Mouse (Mus musculus) limb, embryonic 11.5 days (tissue): ENCODE results near the gene Tmem33. TPM values are rescaled to one million over a fixed set of nuclear protein-coding genes. Genes with fewer than 3 reads are reported as not detected.
A peak's percentile ranks its signal among the peaks of the same experiment; 100 is the strongest.

Experiments used
- ATAC-seq: fragments of 200-750 bp; cut with Nextera tagmentation; 2 replicates; pipeline ENCODE4 v1.8.0; 2017; ENCODE audit warnings: low read depth; ENCODE audit not compliant: insufficient number of reproducible peaks, low FRiP score, low TSS enrichment
- DNase-seq: peaks from one replicate; pipeline ENCODE4 v3.0.0-alpha.2; 2015; ENCODE audit warnings: low spot score
- H3K27ac ChIP-seq: fragments of 300-500 bp; sonication (generic); replicated peaks from 2 replicates; pipeline ENCODE4 v1.5.1; 2014; ENCODE audit warnings: low read depth, mild to moderate bottlenecking, low read length
- H3K27me3 ChIP-seq: fragments of 300-500 bp; sonication (generic); 2 replicates; pipeline ENCODE4 v1.6.1; 2014; ENCODE audit warnings: mild to moderate bottlenecking, low read length, mixed read lengths; ENCODE audit not compliant: control insufficient read depth, insufficient read depth
- H3K36me3 ChIP-seq: fragments of 300-500 bp; sonication (generic); 2 replicates; pipeline ENCODE4 v1.6.1; 2014; ENCODE audit warnings: mild to moderate bottlenecking, low read length, moderate library complexity, mixed read lengths; ENCODE audit not compliant: control insufficient read depth, insufficient read depth
- H3K4me1 ChIP-seq: fragments of 300-500 bp; sonication (generic); 2 replicates; pipeline ENCODE4 v1.6.1; 2014; ENCODE audit warnings: low read length, mixed read lengths; ENCODE audit not compliant: control insufficient read depth, insufficient read depth
- H3K4me2 ChIP-seq: fragments of 300-500 bp; sonication (generic); 2 replicates; pipeline ENCODE4 v1.6.1; 2014; ENCODE audit warnings: low read depth, mild to moderate bottlenecking, moderate library complexity; ENCODE audit not compliant: severe bottlenecking
- H3K4me3 ChIP-seq: fragments of 300-500 bp; sonication (generic); 2 replicates; pipeline ENCODE4 v1.5.1; 2014; ENCODE audit warnings: low read depth, low read length
- H3K9ac ChIP-seq: fragments of 300-500 bp; sonication (generic); 2 replicates; pipeline ENCODE4 v1.6.1; 2014; ENCODE audit warnings: mild to moderate bottlenecking, low read length
- H3K9me3 ChIP-seq: fragments of 300-500 bp; sonication (generic); 2 replicates; pipeline ENCODE4 v1.6.1; 2016; ENCODE audit warnings: low read length; ENCODE audit not compliant: control insufficient read depth
- WGBS: fragments of 180-500 bp; shearing (Covaris S2); extraction: QIAGEN DNeasy Blood & Tissue Kit; methylation state at CpG from one replicate; pipeline ENCODE4 v1.1.7; 2014; 5-methylcytosine and 5-hydroxymethylcytosine counted together
- polyA plus RNA-seq: library from polyadenylated mRNA; unstranded; fragments of >200 nt; fragmentation: Nextera tagmentation; extraction: Ambion mirVana; gene quantifications from 2 replicates; pipeline ENCODE4 v1.2.1, GENCODE M21; 2014

Gene Tmem33
- polyA plus RNA-seq: 90.2 and 92.1 TPM in 2 replicates

GRCm38 (mm10) chr5:67260531-67261371 is at the start of gene Tmem33:
TSS of gene Tmem33 (plus strand) at chr5:67260565.
- peak within 1 kb of the TSS; percentile 88 for H3K27ac ChIP-seq
- peak; percentile 92 for DNase-seq
- H3K36me3 ChIP-seq: peaks cover 15% of the 10 kb centered on the region; the same call in 1 of the 2 replicates
- H3K4me1 ChIP-seq: 0 out of 2 replicates have a peak, but pooled peaks cover 4% of the 10 kb centered on the region
- peak within 1 kb of the TSS; percentile 77 for H3K4me2 ChIP-seq
- no peaks in the 10 kb centered on the region for H3K9me3 ChIP-seq
- H3K9ac ChIP-seq: peak within 1 kb of the TSS; percentile 88
- WGBS: under 1% methylated on average over 67 of the region's 67 CpGs
- H3K4me3 ChIP-seq: peak within 1 kb of the TSS; percentile 89
- peak; percentile 79 for ATAC-seq
- no peaks in the 10 kb centered on the region for H3K27me3 ChIP-seq

- WGBS: 15% methylated on average over 5 of the region's 5 CpGs
- Histone ChIP-seq H3K4me1 (peaks cover 5% of the 10 kb centered on the region; the same call in 1 of the 2 replicates), H3K27ac (no peak overlapping the region), H3K36me3 (no peaks in the 10 kb centered on the region), H3K9ac (no peak overlapping the region), H3K4me2 (no peak overlapping the region), H3K4me3 (no peak overlapping the region), H3K27me3 (peaks cover 52% of the 10 kb centered on the region), H3K9me3 (no peaks in the 10 kb centered on the region)
- DNase-seq: no peak
- no peak for ATAC-seq
Measured at GRCm38 (mm10) chr5:67213168-67213567, 47.2 kb upstream of the Tmem33 start.

- peaks cover 5% of the 10 kb centered on the region; the same call in 1 of the 2 replicates for H3K4me1 ChIP-seq
- H3K9me3 ChIP-seq: no peaks in the 10 kb centered on the region
- WGBS: under 1% methylated on average over 28 of the region's 28 CpGs
- DNase-seq (no peak), ATAC-seq (no peak)
- no peak overlapping the region for H3K4me2 ChIP-seq
- H3K9ac ChIP-seq: no peak overlapping the region
- no peak overlapping the region for H3K27ac ChIP-seq
- H3K27me3 ChIP-seq: peaks cover 72% of the 10 kb centered on the region
- no peaks in the 10 kb centered on the region for H3K36me3 ChIP-seq
- H3K4me3 ChIP-seq: no peak overlapping the region
Measured at GRCm38 (mm10) chr5:67215121-67216030, 45.0 kb upstream of the Tmem33 start.

GRCm38 (mm10) chr5:67216031-67216778 is 44.2 kb upstream of the Tmem33 start:
- no peaks in the 10 kb centered on the region for H3K36me3 ChIP-seq
- DNase-seq: peak; percentile 51
- peaks cover 77% of the 10 kb centered on the region for H3K27me3 ChIP-seq
- 1% methylated on average over 49 of the region's 49 CpGs for WGBS
- no peak overlapping the region for H3K27ac ChIP-seq
- no peak for ATAC-seq
- H3K9ac ChIP-seq: no peak overlapping the region
- peaks cover 5% of the 10 kb centered on the region; the same call in 1 of the 2 replicates for H3K4me1 ChIP-seq
- H3K4me3 ChIP-seq: peak overlapping the region; percentile 5; the same call in 1 of the 2 replicates
- no peaks in the 10 kb centered on the region for H3K9me3 ChIP-seq
- peak overlapping the region; percentile 29; the same call in 1 of the 2 replicates for H3K4me2 ChIP-seq

GRCm38 (mm10) chr5:67216779-67217095 is 43.6 kb upstream of the Tmem33 start:
- 1% methylated on average over 9 of the region's 9 CpGs for WGBS
- H3K27me3 ChIP-seq: peaks cover 83% of the 10 kb centered on the region
- no peaks in the 10 kb centered on the region for H3K36me3 ChIP-seq
- no peak overlapping the region for H3K27ac ChIP-seq
- DNase-seq (no peak), ATAC-seq (no peak)
- H3K4me2 ChIP-seq: no peak overlapping the region
- H3K9me3 ChIP-seq: no peaks in the 10 kb centered on the region
- H3K9ac ChIP-seq: no peak overlapping the region
- H3K4me1 ChIP-seq: peaks cover 5% of the 10 kb centered on the region; the same call in 1 of the 2 replicates
- H3K4me3 ChIP-seq: no peak overlapping the region; the same call in 1 of the 2 replicates

- WGBS: 7% methylated on average over 6 of the region's 6 CpGs
- Histone ChIP-seq H3K9ac (no peak overlapping the region), H3K4me1 (no peaks in the 10 kb centered on the region), H3K4me2 (no peak overlapping the region), H3K27ac (no peak overlapping the region), H3K36me3 (no peaks in the 10 kb centered on the region), H3K9me3 (peaks cover 4% of the 10 kb centered on the region; the same call in 1 of the 2 replicates), H3K27me3 (peaks cover 86% of the 10 kb centered on the region), H3K4me3 (no peak overlapping the region)
- ATAC-seq (no peak), DNase-seq (no peak)
Measured at GRCm38 (mm10) chr5:67221901-67222300, 38.5 kb upstream of the Tmem33 start.

DNA sequence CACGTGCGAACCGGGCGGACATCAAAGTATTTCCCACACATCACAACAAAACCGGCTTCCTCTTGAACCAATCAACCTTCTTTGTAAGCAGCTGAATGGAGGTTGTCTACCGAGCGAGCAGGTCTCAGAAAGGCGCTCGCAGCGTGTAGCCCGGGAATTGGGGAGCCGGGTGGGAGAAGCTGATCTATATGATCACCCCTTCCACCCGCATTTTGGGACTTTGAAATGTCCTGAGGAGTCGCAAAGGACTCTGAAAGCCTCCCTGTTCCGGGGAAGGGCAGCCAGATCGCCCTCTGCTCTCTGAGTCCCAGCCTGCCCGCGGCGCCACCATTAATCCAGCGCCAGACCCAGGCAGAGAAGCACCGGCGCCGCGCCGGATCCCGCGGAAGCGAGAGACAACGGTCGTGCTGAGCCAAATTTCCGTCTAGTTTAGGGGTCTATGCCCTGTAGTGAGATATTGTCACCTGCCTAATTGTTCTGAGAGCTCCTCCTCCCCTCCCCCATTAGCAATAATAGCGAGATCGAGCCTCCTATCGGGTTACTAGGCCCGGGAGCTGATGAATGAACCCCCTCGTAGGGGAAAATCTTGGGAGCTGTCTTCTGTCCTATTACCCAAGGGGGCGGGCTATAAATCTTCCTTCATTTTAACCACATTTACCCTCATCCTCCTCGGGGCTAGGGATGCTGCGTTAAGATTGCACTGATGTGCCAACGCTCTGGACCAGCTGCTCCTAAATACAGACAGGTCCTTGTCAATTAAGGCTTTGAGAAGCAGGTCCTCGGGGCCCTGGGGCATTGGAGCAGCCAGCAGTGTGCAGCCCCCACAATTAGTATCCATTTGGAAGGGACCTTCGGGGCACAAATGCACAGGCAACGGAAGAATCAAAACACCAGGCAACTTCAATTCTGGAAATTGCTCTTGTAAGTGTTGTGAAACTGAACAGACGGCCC is 37.6 kb upstream of the Tmem33 start:
- under 1% methylated on average over 44 of the region's 44 CpGs for whole genome bisulfite sequencing
- H3K9ac ChIP-seq: no peak overlapping the region
- H3K36me3 ChIP-seq: no peaks in the 10 kb centered on the region
- peaks cover 4% of the 10 kb centered on the region; the same call in 1 of the 2 replicates for H3K9me3 ChIP-seq
- ATAC-seq (no peak), DNase-seq (peak; percentile 75)
- no peak overlapping the region for H3K27ac ChIP-seq
- H3K27me3 ChIP-seq: peaks cover 90% of the 10 kb centered on the region
- H3K4me1 ChIP-seq: no peaks in the 10 kb centered on the region
- peak overlapping the region; percentile 35 for H3K4me2 ChIP-seq
- H3K4me3 ChIP-seq: peak overlapping the region; percentile 16; the same call in 1 of the 2 replicates
